Mouse (Mus musculus) frontal cortex, postnatal 10 days (tissue): ENCODE data around the gene Cdsn.
"Not testable (repeated sequence)": the region's sequence is repeated elsewhere in the genome, so short reads cannot be mapped to it uniquely, and the experiment has no call there.

Experiments
- DNase-seq, 2 experiments: peaks; one replicate each; pipeline ENCODE4 v3.0.0; 2022; ENCODE audit warnings: low spot score in 2 of 2, mixed read lengths in 1 of 2

Gene Cdsn

DNA sequence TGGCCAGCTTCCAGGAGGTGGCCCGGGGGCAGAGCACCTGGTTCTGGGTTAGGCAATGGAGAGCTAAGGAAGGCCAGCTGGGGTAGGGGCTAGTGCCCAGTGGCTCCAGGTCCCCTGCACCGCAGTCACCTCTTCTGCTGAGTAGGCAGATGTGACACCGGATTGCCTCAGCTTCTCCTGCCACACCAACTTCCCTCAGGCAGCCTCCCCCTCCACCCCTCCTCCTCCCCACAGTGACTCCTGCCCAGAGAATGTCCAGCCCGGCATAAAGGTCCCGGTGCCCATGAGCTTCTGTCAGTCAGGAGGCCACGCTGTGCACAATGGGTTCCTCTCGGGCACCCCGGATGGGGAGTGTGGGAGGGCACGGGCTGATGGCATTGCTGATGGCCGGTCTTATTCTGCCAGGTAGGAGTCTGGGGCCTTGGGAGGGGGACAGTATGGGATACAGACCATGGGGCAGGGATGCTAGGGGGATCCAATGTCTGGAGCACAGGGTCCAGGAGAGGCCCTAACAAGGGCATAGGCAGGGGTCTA lies at the start of gene Cdsn:
Gene Cdsn (plus strand): TSS at position 248 of the 534 bp plus-strand sequence.
- no peak for DNase-seq

DNA sequence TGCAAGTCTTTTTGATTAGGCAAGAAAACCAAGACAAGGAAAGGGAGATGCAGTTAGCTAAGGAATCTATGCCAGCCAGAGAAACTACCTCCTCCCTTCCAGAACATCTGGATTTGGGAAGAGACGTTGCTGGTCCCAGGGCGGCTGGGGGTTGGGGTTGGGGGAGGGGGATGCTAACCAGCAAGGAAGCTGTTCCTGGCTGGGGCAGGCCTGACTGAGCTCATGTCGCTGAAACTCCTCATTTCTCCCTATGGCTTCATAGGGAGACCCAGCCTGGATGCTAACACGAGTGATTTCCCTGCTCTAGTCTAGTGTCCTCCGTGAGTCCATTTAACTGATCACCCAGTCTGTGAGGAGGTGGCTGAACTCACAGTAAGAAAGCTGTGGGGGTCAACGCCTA lies 49.7 kb upstream of the Cdsn start:
- no peak for DNase-seq

DNA sequence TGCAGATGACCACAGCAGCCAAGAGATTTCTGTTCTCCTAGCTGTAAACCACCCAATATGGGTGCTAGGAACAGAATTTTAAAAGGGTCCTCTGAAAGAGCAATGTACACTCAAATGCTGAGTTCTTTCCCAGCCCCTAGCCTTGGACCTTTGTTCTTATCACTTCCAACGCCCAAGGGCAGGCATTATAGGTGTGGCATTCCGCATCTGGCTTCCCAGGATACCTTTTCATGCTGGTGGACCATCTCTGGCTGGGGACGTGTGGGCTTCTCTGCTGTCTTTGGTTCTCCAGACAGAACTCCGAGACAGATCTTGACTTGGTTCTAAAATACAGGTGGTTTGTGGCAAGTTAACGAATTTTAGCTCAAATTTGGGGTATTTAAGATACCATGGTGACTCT lies 49.2 kb upstream of the Cdsn start:
- no peak for DNase-seq

DNA sequence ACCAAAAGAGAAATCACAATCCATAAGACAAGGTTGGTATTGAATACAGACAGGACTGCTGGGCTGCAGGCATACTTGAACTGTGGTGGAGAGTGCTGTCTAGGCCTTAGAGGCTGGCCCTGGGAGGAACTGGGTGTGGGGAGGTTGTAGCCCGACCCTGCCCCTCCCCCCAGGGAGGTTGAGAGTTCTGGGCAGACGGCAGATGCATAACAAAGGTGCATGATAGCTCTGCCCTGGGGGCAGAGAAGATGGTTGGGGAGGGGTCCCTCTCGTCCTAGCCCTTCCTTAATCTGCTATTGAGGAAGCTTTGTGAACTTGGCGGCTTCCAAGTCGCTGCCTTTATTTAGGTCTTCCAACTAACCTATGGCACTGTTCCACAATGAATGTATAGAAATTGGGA lies 48.1 kb upstream of the Cdsn start:
- DNase-seq, result no peak

DNA sequence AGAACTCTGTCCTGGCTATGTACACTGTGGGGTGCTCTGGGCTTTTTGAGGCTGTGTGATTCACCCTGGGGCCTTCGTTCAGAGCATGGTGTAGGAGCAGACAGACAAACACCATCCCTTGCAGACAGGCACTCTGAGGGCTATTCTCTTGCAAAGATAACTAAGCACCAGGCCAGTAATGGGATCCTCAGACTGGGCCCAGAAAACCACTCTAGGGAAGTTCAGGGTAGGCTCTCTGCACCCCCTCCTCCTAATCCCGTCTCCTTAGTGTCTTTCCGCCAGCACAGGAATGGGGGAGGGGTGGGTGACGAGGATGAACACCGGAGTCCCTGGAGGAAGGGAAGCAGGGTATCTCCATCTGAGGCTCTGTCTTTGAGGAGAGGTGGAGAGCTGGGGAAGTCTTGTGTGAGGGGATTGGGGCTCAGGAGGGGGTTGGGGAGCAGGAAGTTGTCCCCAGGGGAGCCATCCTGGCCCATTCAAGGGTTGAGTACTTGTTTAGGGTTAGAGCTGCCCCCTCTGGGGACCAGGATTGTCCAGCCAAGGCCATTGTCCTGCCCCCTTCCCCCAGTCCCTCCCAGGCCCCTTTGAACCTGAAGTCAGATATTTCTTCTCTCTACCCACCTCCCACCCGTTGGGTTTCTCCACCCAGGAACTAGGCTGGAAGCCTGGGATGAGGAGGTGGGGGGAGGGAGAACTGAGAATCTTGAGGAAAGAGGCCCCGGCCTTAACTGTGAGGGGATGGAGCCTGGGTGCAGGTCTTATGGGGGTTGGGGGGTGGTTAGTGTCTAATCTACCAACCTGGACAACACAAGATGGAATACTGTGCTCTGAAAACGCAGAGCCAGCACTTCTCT lies 47.1 kb upstream of the Cdsn start:
- no peak for DNase-seq

DNA sequence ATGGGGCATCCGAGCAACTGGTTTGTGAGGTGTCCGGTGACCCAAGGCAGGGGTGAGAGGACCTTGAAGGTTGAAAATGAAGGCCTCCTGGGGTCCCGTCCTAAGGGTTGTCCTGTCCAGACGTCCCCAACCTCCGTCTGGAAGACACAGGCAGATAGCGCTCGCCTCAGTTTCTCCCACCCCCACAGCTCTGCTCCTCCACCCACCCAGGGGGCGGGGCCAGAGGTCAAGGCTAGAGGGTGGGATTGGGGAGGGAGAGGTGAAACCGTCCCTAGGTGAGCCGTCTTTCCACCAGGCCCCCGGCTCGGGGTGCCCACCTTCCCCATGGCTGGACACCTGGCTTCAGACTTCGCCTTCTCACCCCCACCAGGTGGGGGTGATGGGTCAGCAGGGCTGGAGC lies 46.2 kb upstream of the Cdsn start, which contains the start of gene Pou5f1:
Gene Pou5f1 (plus strand): TSS at position 243 of the 400 bp plus-strand sequence.
- no peak for DNase-seq

DNA sequence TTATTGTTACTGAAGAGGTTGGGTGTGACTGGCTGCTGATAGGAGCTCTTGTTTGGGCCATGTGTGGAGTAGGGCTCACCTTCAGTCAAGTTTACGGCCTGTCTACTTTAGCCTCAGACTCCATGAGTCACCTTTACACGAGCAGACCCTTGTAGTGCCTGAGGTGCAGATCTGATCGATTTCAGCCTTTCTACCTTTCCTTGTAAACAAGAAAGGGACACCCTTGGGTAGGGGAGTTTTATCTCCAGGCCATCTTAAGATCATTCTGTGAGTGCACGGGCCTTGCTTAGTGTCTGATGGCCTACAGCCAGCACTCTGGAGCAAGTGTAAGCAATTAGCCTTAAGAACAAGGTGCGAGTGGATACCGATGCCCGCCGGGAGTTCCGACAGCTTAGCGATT lies 45.0 kb upstream of the Cdsn start:
- DNase-seq, result no peak

DNA sequence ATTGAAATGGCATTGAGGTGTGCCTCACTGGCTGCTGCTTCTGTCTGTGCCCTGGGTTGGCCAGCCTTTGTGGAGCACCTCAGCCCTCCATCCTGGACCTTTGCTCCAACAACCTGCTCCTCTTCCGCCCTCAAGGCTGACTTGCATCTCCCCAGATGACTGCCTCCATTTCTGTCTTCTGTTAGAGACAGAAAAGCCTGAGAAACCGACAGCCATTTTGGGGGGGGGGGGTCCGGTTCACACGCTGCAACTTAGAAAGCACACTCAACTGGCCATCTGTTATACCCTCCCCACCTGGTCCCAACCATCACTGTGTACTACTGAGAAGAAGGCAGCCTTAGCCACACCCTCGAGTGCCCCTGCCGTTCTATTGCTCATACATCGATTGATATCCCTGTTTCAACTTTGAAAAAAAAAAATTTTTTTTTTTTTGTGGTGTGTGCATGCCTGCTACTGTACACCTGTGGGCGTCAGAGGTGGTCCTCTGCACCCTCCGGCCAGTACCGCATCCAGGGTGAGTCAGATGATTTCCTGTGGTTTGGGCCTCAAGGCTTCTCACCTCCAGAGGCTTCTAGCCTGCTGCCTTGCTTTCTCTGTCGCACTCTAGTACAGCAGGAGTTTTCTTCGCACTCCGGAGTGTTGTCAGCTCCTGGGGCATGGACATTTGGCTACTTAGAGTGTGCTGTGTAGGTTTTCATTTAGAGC lies 44.2 kb upstream of the Cdsn start:
- no peak for DNase-seq

DNA sequence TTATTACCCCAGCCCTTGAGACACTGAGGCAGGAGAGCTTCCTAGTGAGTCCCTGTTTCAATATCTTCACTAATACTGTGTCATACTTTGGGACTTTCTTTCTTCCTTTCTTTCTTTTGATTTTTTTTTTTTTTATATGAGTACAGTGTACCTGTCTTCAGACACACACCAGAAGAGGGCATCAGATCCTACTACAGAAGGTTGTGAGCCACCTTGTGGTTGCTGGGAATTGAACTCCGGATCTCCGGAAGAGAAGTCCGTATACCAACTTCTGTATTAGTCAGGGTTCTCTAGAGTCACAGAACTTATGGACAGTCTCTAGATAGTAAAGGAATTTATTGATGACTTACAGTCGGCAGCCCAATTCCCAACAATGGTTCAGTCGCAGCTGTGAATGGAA lies 43.6 kb upstream of the Cdsn start:
- DNase-seq, result not testable (repeated sequence)

DNA sequence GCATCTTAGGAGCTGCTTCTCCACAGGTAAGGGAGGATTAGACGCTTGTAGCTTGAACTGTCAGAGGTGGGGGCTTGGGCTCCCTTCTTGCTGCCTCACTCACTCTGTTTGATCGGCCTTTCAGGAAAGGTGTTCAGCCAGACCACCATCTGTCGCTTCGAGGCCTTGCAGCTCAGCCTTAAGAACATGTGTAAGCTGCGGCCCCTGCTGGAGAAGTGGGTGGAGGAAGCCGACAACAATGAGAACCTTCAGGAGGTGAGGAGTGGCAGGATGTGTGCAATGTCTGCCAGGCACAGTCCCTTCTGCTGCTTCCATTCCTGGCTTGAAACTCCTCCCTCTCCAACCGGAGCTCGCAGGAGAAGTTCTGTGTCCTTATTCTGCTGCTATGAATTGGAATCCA lies 42.6 kb upstream of the Cdsn start:
- no peak for DNase-seq

DNA sequence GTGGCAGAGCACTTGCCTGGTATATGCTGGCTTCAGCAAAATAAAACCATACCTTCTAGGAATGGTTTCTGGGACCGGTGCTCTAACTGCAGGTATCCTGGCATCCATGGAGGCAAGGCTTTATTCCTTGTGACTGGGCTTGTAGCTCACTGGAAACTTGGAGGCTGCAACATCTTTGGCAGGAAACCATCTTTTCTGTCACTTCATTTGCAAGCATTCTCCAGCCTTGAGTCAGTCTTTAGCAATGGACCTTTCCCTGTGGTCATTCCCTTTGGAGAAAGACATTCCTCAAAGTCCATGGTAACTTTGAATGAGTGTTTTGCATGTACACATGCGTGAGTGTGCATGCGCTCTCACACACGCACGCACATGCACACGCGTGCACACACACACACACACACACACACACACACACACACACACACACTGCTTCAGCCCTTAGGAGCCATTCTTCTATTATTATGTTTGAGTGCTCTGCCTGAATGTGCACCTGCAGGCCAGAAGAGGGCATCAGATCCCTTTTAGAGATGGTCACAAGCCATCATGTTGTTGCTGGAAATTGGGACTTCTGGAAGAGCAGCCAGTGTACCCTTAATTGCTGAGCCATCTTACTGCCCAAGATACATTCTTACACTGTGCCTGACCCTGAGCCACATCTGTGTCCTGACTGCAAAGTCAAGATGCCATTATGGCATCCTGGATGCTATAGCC lies 38.9 kb upstream of the Cdsn start:
- no peak for DNase-seq

DNA sequence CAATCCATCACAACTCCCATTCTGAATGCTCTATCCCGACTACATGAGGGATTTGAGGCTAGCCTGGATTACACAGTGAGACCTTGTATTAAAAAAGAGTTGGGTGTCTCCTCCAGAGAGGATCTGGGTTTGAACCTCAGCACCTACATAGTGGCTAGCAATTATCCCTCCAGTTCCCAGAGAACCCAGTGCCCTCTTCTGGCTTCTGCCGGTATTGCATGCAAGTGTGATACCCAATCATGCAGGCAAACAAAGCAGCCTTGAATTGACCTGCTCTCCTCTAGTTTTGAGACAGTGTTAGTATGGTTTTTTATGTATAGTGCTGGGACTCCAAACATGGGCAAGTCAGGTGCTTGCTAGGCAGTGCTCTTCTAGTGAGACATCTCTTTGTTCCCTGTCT lies 38.0 kb upstream of the Cdsn start:
- DNase-seq, result no peak

DNA sequence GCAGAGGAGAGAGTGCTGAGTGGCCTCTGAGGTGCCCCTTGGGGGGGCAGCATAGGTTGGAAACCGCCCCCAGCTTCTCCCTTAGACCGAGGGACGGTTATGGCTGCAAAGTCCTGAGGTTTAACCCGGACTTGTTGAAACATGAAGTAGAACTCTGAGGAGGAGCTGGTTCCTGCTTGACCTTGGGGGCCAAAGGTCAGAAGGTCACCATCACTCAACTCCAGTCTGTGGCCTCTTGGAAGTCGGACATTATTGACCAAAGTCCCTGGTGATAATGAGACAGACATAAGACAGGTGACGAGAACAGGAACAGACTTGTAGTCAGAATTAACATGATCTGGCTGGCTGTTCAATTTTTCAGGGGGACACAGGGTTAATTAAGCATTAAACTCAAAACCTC lies 37.2 kb upstream of the Cdsn start:
- DNase-seq, result no peak

DNA sequence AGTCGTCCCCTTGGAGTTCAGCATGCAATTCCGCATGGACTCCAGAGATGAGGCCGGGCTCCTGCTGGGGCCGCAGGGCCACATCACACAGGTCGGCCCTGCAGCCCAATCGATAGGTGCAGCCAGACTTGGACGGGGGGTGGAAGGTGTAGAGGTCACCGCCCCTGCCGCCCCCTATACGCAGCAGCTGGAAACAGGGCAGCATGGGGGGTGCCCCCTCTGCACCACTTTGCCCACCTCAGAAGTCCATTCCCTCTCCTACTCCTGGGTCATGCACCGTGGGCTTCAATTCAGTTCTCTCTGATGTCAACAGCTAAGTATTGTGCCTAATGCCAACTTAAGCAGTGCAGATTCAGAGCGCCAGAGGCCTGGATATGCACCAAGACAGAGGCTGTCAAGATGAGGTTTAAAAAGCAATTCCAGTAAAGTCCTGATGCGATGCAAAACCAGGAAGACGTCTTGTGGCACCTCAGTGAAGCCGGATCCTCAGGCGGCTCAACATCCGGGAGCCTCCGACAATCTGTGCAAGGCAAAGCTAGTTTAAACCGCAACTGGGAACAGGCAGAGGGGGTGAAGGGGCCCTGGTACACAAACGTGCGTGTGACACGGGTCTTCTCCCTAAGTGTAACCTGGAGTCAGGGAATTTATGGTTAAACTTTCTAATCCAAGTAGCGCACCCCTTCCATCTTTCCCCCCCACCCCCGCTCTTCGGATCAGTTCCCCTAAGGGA lies 35.9 kb upstream of the Cdsn start:
- DNase-seq, result no peak

DNA sequence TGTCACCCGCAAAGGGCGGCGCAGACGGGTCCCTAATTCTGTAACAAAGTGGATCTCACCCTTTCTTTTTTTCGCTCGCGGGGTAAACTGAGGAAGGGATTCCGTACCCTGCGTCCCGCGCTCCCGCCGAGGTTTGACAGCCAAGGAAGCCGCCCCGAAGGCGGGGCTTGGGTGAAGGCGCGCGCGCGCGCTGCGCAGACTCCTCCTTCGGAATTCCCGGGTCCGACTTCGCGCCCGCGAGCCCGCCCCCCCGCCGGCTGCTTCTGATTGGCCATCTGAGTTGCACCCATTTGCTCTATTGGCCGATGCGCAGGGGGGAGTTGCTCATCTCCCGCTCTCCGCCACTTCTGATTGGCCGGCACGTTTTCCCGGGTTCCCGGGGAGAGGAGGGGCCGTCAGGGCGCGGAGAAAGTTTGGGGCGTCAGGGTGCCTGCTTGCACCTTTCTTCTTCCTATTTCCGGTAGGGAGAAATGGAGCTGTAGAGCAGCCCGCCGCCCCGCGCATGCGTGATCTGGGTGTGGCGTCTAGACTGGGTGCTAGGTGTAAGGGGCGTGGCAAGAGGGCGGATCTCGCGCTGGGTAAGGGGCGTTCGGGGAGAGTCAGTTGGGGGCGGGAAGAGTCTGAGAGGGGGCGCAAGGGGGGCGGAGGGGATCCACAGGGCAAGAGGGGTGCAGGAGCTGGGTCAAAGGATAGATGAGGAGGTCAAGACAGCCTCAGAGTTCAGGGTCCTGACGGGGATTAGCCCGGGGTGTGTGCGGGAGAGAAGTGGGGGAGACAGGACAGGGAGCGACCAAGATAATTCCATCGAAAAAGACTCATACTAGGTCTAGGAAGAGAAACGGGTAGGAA lies 35.1 kb upstream of the Cdsn start, which contains the start of the genes Tcf19 and Cchcr1:
Gene Tcf19 (minus strand): TSS at position 173 of the 849 bp plus-strand sequence.
Gene Cchcr1 (plus strand): TSS at position 449 of the 849 bp plus-strand sequence.
- peak; percentile 94 to 95 for DNase-seq

DNA sequence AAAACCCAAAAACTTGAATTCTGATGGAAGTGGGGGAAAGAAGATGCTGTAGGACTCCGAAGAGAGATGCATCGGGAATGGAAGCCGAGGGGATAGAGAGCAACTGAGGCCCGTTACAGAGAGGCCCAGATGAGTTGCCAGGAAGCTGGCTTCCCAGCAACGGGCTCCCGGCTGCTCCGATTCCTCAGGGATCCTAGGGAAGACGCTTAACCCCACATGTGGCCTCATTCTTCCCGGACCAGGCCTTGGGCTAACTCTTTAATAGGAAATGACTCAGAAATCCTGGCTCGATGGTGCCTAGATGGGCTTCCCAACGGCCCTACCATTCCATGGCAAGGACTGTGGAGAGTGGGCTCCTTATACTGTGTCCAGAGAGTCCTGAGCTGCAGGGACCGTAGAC lies 34.4 kb upstream of the Cdsn start:
- DNase-seq, result no peak

DNA sequence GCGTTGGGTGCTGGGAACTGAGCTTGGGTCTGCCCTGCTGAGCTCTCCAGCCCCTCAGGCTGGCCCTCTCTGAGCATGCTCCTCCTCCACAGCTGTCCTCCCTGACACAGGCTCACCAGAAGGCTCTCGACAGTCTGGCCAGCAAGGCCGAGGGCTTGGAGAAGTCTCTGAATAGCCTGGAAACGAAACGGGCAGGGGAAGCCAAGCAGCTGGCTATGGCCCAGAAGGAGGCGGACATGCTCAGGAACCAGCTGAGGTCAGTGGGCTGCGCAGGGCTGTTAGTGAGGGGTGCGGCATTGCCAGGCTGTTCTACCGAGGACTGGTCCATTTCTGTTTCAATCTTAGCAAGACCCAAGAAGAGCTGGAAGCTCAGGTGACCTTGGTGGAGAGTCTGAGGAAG lies 27.6 kb upstream of the Cdsn start:
- DNase-seq, result no peak

DNA sequence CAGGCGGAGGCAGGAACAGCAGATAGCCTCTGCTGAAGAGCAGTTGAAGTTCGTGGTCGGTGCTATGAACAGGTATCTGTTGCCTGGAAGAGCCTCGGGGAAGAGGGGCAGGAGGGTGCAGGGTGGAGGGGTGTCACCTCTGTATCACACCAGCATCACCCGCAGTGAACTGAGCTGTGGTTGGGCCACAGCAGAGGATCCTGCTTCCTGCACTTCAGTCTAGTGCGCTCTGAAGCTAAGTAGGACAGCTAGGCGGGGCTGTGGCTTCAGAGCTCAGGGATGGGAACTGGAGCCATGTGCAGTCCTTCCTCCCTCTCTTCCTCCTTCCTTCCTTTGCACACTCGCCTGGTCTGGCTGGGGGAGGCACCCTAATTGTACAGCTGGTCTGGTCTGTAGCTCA lies 25.3 kb upstream of the Cdsn start:
- DNase-seq, result no peak

DNA sequence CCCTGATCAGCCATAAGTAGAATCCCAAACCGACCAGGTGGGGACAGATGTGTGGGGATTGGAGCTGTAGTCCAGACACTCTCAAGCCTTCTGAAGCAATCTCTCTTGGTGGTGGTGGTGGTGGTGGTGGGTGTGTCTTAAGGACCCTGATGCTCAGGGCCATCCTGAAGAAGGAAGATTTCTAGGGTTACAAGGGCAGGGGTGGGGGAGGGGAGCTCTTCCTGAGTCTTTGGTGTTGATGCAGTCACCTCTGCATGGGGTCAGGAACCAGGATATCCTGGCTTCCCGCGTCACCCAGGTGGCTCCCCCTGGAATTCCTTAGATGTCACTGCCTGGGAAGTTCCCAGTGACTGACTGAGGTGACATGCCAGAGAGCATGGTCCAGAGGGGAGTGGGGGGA lies 19.6 kb upstream of the Cdsn start:
- DNase-seq, result no peak

DNA sequence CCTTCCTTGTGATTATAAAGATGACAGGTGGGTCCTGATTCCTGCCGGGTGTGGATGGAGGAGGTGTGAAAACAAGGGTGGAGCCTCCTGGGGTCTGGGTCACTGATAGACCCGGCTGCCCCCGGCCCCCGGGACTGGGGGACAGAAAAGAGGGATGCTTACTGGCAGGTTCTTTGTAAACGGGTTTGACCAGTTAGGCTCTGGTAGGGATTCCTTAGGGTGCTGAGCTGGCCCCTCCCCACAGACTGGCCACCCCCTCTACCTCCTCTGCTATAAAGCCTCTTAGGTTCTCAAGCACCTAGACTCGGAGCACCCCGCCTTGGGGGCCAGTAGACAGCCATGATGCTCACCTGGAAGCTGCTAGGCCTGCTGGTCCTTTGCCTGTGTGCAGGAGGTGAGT lies 19.0 kb upstream of the Cdsn start, which contains the start of gene Psors1c2:
Gene Psors1c2 (plus strand): TSS at position 301 of the 400 bp plus-strand sequence.
- no peak for DNase-seq
